Mouse (Mus musculus) layer of hippocampus, postnatal 14 days (tissue): ENCODE data around the gene Chd9. TPM values are rescaled to one million over a fixed set of nuclear protein-coding genes. Genes with fewer than 3 reads are reported as not detected.

Experiments
- DNase-seq, 2 experiments: peaks; one replicate each; pipeline ENCODE4 v3.0.0; 2021 to 2022; ENCODE audit warnings: low spot score in 2 of 2, mixed read lengths in 1 of 2
- long read RNA-seq, 2 experiments: library from polyadenylated mRNA; stranded (forward); transcript quantifications; one replicate each; pipeline ENCODE4 v2.0.0; 2021
- total RNA-seq, 2 experiments: library from RNA; stranded (reverse); gene quantifications; 2 replicates each; pipeline ENCODE4 v1.2.3; 2021

Gene Chd9
- total RNA-seq = 100 to 1,000 TPM; 233 to 237 TPM
- long read RNA-seq, experiment 1, partial matches to known transcripts = 2 of 80 reads
- long read RNA-seq, experiment 1, other reads (novel, unspliced or antisense) = 76 of 80 reads
- long read RNA-seq, experiment 2, transcript Chd9-206 (3 exons, 759 nt) = major isoform, 7 of 127 reads
- long read RNA-seq, experiment 2, partial matches to known transcripts = 0 of 127 reads
- long read RNA-seq, experiment 2, other reads (novel, unspliced or antisense) = 119 of 127 reads

GRCm38 (mm10) chr8:90828181-90828986, at the start of gene Chd9:
TSS of gene Chd9 (plus strand) at chr8:90828352.
- DNase-seq = peak; percentile 97 to 99

- DNase-seq = no peak
These were observed 36.5 kb upstream of the Chd9 start for GRCm38 (mm10) chr8:90791616-90792015.

DNA sequence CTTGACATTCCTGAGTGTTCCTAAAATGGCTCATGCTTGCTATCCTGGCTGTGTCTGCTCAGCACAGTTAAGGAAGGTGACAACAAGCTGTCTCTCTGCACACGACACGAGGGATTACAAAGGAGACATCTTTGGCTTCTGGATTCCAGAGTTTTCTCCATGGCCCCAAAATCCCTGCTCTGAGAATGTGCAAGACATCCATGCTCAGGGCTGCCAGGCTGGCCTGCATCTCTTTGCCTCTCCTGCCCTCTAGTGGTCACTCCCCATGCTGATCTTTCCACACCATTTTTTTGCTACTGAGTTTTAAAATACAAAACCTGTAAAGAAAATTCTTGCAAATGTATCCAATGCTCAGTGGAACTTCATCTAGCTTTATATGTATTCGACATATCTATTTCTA, 34.4 kb upstream of the Chd9 start:
- peak; percentile 85 to 90 for DNase-seq

DNA sequence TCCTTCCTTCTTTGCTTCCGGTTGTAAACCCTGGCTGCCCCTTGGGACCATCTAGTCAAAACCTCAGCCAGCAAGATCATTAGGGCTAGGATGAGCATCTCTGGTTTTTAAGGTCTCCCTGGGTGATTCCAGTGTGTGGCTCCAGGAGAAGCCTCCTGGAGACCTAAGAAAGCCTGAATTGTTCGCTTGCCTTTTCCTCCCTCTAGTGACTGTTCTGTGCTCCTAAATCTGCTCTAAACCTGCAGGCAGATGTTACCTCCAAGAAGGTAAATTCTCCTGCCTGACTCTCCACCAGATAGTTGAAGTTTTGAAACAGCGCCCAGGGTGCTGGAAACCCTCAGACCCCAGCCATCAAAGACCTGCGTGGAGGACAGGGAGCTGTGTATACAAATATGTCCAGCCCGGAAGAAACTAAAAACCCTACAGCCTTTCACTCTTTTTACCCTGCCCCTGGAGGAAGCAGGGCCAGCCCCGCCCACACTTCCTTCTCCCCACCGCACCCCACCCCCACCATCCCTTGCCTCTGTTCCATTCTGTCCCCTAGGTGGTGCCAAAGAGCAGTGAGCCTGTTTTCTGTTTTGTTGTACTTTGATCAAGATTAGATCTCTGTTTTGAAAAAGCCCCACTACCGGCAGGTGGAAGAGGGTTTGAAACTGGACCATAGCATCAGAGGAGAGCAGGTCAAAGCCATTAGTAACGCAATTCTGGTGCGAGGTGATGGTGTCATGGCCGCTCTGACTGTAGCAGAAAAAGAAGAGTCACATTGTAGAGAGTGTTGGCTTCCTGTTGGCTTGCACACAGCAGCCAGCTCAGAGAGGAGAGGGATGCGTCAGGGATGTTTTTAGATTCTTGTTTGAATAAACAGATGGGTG, 32.9 kb upstream of the Chd9 start:
- DNase-seq = peak; percentile 55 to 63

DNA sequence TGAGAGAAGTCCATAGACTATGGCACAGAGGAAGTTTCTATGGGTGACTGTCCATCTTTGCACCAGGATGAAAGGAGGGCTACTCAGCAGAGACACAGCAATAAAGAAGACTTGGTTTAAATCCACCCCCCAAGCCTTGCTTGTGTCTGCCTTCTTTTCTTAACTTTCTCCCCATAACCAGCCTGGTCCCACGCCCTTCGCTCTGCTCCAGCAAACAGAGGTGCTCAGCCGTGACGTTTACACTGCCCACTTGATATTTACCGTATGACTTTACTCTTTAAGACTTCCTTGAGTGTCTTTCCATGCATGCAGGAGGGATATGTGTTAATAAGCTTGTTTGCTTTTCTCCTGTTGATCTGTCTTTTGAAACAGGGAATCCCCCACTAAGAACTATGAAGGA, 28.7 kb upstream of the Chd9 start:
- DNase-seq = no peak

DNA sequence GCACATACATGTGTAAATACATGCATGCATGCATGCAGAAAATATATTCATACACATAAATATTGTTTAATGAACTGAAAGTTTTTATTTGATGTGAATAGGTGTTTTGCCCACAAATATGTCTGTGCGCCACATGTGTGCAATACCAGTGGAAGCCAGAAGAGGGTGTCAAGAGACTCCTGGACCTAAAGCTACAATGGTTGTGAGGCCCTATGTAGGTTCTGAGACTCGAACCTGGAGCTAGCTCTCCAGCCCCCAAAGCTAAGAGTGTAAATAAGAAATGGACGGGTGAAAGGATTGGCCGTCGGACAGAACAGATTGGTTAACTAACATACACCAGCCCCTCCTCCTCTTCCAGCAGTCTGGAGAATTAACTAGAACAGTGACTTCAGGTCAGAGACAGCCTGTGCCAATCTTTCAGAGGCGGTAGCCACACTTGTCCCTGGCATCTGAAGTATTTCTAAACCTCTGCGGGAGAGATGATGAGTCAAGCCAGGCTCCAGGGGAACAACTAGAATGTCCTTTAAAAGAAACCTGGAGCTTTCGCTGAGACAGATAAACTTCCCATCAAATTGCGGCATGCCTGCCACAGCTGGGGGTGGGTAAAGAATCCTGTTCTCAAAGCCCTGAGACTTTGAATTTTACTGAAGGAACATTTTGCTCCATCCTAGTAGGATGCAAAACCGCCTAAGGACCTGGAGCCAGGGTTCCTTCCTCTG, 14.4 kb upstream of the Chd9 start:
- no peak for DNase-seq

DNA sequence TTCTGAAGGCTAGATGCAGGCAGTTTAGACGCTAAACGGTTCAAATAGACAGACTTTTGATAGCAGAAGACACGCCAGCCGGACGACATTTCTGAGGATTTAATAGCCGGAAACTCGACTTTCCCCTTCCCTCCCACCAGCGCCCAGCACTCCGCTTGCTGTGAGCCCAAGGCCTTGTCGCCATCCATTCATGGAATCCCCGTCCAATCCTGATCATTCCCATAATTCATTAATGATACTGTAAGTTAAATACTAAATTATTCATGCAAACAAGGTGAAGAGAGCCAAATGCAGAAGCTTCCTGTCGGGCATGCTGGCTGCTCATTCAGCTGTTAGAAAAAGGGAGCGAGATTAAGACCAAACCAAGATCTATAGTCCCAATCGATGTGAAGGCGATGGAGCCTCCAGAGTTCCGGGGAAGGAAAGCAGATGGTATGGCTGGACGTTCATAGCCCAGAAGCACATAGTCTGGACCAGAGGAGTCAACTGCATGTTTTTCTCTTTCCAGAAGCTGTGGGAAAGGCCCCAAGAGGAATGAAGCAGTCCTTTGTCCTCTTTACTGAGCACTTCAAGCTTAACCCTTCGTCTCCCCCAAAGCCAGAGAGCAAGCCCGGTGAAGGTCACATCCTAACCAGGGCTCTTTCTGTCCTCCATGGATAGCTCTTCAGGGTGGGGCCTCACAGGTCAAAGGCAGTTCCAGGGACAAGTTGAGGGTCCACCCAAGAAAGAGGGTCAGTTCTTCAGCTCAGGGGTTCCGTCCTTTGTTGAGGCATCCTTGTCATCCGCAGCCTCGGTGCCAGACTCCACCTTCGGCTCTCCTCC, 11.9 kb upstream of the Chd9 start:
- no peak for DNase-seq

- no peak for DNase-seq
These were observed 10.9 kb upstream of the Chd9 start, which contains the start of gene Gm19935 for GRCm38 (mm10) chr8:90817293-90817692. TSS of gene Gm19935 (minus strand) at chr8:90817393.

- DNase-seq = no peak
These were observed 8.4 kb upstream of the Chd9 start for GRCm38 (mm10) chr8:90819561-90820320.

- no peak for DNase-seq
These were observed 7.8 kb upstream of the Chd9 start for GRCm38 (mm10) chr8:90820321-90820696.

- no peak for DNase-seq
These were observed 5.7 kb upstream of the Chd9 start for GRCm38 (mm10) chr8:90822443-90822842.

GRCm38 (mm10) chr8:90825459-90825871, 2.7 kb upstream of the Chd9 start:
- no peak for DNase-seq

DNA sequence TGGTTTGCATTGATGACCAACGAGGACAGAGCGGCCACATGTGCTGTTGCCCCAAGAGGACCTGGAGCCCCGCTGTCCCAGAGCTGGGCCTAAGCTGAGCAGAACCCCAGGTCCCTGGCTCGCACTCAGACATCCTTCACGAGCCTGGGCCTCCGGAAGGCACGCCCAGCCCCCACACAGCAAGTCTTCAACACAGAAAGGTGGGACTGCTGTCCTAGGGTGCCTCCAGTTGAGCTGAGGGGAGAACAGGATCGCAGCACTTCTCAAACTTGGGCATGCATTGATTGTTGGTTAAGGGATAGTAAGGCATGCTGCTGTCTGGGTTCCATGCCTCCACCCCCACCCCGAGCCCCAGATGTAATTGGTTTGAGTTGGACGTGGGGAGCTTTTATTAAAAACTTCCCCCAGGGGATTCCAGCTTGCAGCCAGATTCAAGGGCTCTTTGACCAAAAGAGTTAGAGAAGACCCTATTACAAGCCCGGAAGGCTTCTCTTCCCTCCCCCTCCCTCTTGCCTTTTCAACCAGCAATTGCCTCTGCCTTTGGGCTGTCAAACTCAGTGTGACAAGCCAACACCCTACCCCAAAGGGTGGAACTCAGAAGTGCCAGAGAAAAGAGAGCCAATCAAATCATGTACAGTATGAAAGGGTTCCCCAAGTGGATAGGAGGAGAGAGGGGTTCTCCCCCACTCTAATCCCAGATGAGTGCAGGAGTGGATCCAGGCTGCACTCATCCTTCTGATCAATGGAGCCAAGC, 1.0 kb downstream of the Chd9 start:
- DNase-seq = peak; percentile 22 to 40

DNA sequence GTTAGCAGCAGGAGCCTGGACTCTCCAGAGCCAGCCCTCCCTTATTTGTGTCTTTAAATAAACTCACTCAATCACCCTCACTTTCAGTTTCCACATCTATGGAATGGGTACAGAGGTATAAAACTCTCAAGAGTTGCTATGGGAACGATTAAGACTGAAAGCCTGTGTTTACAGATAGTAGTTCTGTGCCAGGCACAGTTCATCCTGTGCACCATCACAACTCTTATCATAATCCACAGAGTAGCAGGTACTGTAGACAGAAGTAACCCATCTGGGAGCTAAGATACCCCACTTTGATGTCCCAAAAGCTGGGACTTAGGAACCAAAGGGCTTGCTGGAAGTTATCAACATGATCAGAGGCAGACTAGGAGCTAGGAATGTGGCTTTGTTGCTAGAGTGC, 1.7 kb downstream of the Chd9 start:
- DNase-seq = no peak

DNA sequence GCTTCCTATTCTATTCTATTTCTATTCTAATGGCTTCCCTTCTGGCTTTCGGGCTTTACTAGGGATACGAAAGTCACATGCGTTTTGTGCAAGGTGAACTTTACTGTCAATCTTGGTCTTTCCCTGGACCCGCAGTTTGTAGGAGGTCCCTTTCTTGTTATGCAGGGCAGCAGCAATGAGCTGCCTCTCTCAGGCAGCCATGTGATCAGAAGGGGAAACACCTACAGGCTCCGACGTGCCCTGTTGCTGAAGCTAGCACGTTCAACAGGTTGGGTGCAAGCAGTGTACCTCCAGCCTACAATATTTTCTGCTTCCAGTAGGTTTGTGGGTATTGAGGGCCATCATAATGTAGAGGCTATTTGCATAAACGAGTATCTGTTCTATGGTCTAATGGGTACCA, 2.8 kb downstream of the Chd9 start:
- DNase-seq = no peak

DNA sequence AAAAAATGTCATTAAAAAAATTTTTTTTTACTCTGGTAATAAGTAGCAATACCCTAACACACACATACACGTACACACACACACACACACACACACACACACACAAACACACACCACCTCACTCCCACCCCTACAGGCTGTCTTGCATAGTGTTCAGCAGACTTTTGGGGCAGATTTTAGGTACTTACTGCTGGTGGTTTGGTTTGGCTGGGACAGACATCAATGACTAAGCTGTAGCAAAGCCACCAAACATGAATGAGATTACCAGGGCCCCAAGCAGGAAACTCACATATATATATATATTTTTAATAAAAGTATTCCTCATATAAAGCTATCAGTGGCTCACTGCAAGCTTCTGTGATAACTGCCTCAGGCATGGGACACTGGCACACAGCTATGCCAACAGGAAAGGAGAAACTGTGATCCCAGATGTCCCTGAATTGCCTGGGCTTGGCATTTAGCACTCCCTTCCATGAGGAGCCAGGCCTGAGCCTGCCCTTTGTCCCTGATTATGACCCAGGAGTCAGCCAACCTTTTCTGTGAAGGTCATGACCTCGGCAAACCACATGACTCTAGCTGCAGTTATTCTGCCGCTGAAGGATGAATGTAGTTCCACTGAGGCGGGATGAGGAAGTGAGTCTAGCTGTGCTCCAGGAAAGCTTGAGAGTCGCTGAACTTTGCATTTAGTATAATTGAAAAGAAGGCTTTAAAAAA, 4.6 kb downstream of the Chd9 start:
- no peak for DNase-seq

DNA sequence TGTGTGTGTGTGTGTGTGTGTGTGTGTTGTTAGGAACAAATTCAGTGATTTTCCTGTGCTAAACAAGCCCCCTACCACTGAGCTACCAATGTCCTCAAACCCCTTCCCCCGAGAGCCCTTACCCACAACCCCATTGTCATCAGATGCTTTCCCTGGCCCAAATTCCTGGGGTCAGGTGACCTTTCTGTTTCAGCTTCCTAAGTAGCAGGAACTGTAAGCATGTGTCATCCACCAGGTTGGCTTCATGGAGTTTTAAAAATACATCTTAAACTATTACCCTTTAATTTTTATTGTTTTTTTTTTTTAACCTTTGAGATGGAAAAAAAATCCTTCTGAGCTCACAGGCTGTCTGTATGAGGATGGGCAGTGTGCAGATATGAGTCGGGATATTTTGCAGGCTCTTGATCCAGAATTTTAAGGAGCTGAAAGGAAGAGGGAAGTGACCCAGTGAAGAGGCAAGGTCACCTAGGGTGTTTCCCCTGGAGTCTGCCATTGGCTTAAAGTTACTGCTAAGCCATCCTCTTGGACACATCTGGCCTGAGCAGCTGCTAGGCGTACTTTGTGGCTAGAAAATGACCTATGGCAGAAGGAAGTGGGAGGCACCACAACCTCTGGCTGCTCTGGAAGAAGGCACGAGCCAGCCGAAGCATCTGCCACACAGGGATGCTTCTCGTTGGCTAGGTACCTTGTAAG, 5.6 kb downstream of the Chd9 start:
- no peak for DNase-seq

DNA sequence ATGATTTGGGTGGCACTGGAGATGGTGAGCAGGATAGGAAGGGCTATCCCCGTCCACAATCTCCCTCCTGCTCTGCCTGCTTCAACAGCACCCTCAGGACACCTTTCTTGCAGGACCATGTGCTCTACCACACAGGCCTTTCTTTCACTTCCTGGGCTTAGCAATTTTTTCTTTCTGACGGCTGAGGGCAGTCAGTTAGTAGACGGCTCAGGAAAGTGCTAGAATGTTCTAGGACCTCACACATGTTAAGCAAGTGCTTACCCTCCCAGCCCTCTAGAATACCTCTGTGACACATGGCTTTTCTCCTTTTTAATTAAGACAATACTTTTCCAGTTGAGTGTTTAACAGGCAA, 6.1 kb downstream of the Chd9 start:
- no peak for DNase-seq
